Comparison of ENCODE assay signal across 26 mouse cellular contexts in genomic region chr9:75248874-75249273, GRCm38 (mm10). TPM values are rescaled to one million over a fixed set of nuclear protein-coding genes. Genes with fewer than 3 reads are reported as not detected.
"Had no signal": no experiment of that assay in that cellular context is flagged by ENCODE, and none has a peak within 500 bp of the region (broad histone marks: within the 10 kb centered on the region; RNA-seq: fewer than 3 reads in every experiment).

No protein-coding gene starts in this region.

- H3K27ac ChIP-seq: gastrocnemius, adult 2 months; heart, embryonic 10.5 days; hindbrain, embryonic 10.5 days; hindbrain, embryonic 12.5 days; hindbrain, embryonic 14.5 days; intestine, embryonic 15.5 days; layer of hippocampus, adult 2 months; limb, embryonic 12.5 days; liver, embryonic 13.5 days; liver, embryonic 15.5 days had no signal

- H3K9me3 ChIP-seq: heart, embryonic 10.5 days; heart, embryonic 12.5 days; hindbrain, embryonic 10.5 days; hindbrain, embryonic 12.5 days; intestine, embryonic 15.5 days; limb, embryonic 12.5 days; liver, embryonic 13.5 days; liver, embryonic 15.5 days had no signal

- H3K36me3 ChIP-seq: heart, embryonic 10.5 days; heart, embryonic 12.5 days; hindbrain, embryonic 10.5 days; hindbrain, embryonic 12.5 days; intestine, embryonic 15.5 days; limb, embryonic 12.5 days; liver, embryonic 13.5 days; liver, embryonic 15.5 days had no signal

- ATAC-seq: hindbrain, embryonic 16.5 days; inflammation-experienced regulatory T-cells, adult 6 months had no signal

- H3K4me2 ChIP-seq: heart, embryonic 12.5 days; hindbrain, embryonic 12.5 days; hindbrain, embryonic 14.5 days; intestine, embryonic 15.5 days; limb, embryonic 12.5 days; liver, embryonic 11.5 days; liver, embryonic 13.5 days; liver, embryonic 15.5 days had no signal

- H3K9ac ChIP-seq: heart, embryonic 12.5 days; hindbrain, embryonic 12.5 days; hindbrain, embryonic 14.5 days; intestine, embryonic 15.5 days; limb, embryonic 12.5 days; liver, embryonic 13.5 days; liver, embryonic 15.5 days had no signal

- H3K4me1 ChIP-seq: intestine, embryonic 15.5 days; liver, embryonic 13.5 days; liver, embryonic 15.5 days had no signal

- DNase-seq: gastrocnemius, adult 2 months; gastrocnemius, postnatal 10 days; gastrocnemius, postnatal 25 days; heart, adult 18-20 months; heart, postnatal 10 days; heart, postnatal 4 days; kidney, adult 18-20 months; kidney, adult 8-10 months; kidney, postnatal 10 days; kidney, postnatal 25 days; kidney, postnatal 4 days; liver; liver, embryonic 13.5 days had no signal

- H3K4me3 ChIP-seq: gastrocnemius, adult 2 months; heart, embryonic 10.5 days; heart, embryonic 12.5 days; hindbrain, embryonic 10.5 days; hindbrain, embryonic 12.5 days; intestine, embryonic 15.5 days; layer of hippocampus, adult 2 months; limb, embryonic 12.5 days; liver, embryonic 13.5 days; liver, embryonic 15.5 days had no signal

- H3K27me3 ChIP-seq: heart, embryonic 12.5 days; hindbrain, embryonic 12.5 days; intestine, embryonic 15.5 days; limb, embryonic 12.5 days; liver, embryonic 13.5 days; liver, embryonic 15.5 days had no signal

RNA-seq across cellular contexts. Expression of gene Myo5c, which starts 17.1 kb away (rescaled TPM):
- total RNA-seq: granulocyte monocyte progenitor cell, adult 5-6 weeks had no signal
